Mouse (Mus musculus) CD8-positive naive resting alpha-beta T cell, adult 57 days (primary cell): ENCODE data around the gene Mcoln3. TPM values are rescaled to one million over a fixed set of nuclear protein-coding genes. Genes with fewer than 3 reads are reported as not detected.

Source experiments
- total RNA-seq: library from RNA; stranded (reverse); gene quantifications from one replicate; pipeline ENCODE4 v1.2.4, GENCODE M21; 2023

The Mcoln3 gene
- total RNA-seq = 9.2 TPM

GRCm38 (mm10) chr3:146117258-146117996, at the start of gene Mcoln3:
Gene Mcoln3, plus strand, starts transcription at chr3:146117450.

GRCm38 (mm10) chr3:146107921-146108571, 9.2 kb upstream of the Mcoln3 start, which contains the start of gene Wdr63:
Gene Wdr63, minus strand, starts transcription at chr3:146108130.

GRCm38 (mm10) chr3:146149156-146150057, 32.2 kb downstream of the Mcoln3 start, which contains the start of gene Mcoln2:
Gene Mcoln2, plus strand, starts transcription at chr3:146149833.

Other genes starting within 250 kb of the Mcoln3 start
- gene Bcl10, start 194.6 kb upstream of the Mcoln3 start, total RNA-seq = 66.9 TPM
- gene 2410004B18Rik, start 179.4 kb upstream of the Mcoln3 start, total RNA-seq = 45.1 TPM
- gene Syde2, start 129.6 kb upstream of the Mcoln3 start, total RNA-seq = 4.5 TPM
- gene Wdr63, start 9.3 kb upstream of the Mcoln3 start, total RNA-seq = not detected
- gene Mcoln2, start 32.4 kb downstream of the Mcoln3 start, total RNA-seq = 36.8 TPM
- gene Lpar3, start 103.5 kb downstream of the Mcoln3 start, total RNA-seq = not detected